ENCODE assay signal across 31 mouse cellular contexts in the genomic region with DNA sequence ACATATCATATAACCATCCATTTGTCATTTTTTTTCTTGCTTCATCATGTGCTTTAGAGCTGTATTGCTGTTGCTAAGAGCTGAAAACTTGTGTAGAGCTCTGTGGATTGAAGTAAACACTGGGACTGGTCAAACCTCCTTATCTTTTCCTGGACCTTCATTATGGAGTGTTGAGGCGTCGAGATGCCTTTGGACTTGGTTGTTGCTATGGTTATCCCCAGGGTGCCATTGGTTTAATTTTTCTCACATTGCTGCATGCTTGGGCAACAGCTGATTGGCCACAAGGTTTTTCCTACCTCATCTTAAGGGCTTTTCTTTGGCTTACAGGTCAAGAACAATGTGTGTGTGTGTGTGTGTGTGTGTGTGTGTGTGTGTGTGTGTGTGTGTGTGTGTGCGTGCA.
"Had no signal": no experiment of that assay in that cellular context is flagged by ENCODE, and none has a peak within 500 bp of the region (broad histone marks: within the 10 kb centered on the region; RNA-seq: fewer than 3 reads in every experiment).

No protein-coding gene starts in this region.

- H3K27me3 ChIP-seq: liver, embryonic 13.5 days; lung, embryonic 15.5 days; midbrain, embryonic 13.5 days had no signal

- H3K9ac ChIP-seq: limb, embryonic 12.5 days; limb, embryonic 13.5 days; limb, embryonic 15.5 days; liver, embryonic 12.5 days; liver, embryonic 13.5 days; liver, embryonic 14.5 days; liver, embryonic 15.5 days; liver, postnatal 0 days; lung, embryonic 14.5 days; lung, embryonic 15.5 days; midbrain, embryonic 12.5 days; midbrain, embryonic 13.5 days; midbrain, embryonic 15.5 days had no signal

- H3K4me1 ChIP-seq: liver, embryonic 12.5 days; liver, embryonic 13.5 days; liver, embryonic 15.5 days; lung, embryonic 15.5 days; megakaryocyte, embryonic 14.5 days; midbrain, embryonic 15.5 days had no signal

- H3K4me2 ChIP-seq: limb, embryonic 12.5 days; limb, embryonic 13.5 days; limb, embryonic 15.5 days; liver, embryonic 11.5 days; liver, embryonic 12.5 days; liver, embryonic 13.5 days; liver, embryonic 15.5 days; lung, embryonic 14.5 days; lung, embryonic 15.5 days; midbrain, embryonic 12.5 days; midbrain, embryonic 13.5 days; midbrain, embryonic 15.5 days had no signal

- ATAC-seq: liver, embryonic 12.5 days; liver, postnatal 0 days; lung, postnatal 0 days; midbrain, embryonic 13.5 days; midbrain, embryonic 15.5 days; midbrain, embryonic 16.5 days had no signal

- H3K4me3 ChIP-seq: left cerebral cortex, adult 2 months; limb, embryonic 10.5 days; limb, embryonic 12.5 days; limb, embryonic 13.5 days; limb, embryonic 15.5 days; liver, embryonic 12.5 days; liver, embryonic 13.5 days; liver, embryonic 15.5 days; lung, embryonic 15.5 days; megakaryocyte, embryonic 14.5 days; midbrain, embryonic 10.5 days; midbrain, embryonic 12.5 days; midbrain, embryonic 13.5 days; midbrain, embryonic 15.5 days; myocyte had no signal

- H3K27ac ChIP-seq: left cerebral cortex, adult 2 months; limb, embryonic 10.5 days; limb, embryonic 12.5 days; limb, embryonic 13.5 days; limb, embryonic 15.5 days; liver, embryonic 12.5 days; liver, embryonic 13.5 days; liver, embryonic 14.5 days; liver, embryonic 15.5 days; lung, embryonic 15.5 days; macrophage; midbrain, embryonic 10.5 days; midbrain, embryonic 12.5 days; midbrain, embryonic 13.5 days; midbrain, embryonic 15.5 days had no signal

- H3K36me3 ChIP-seq: limb, embryonic 10.5 days; limb, embryonic 12.5 days; limb, embryonic 13.5 days; limb, embryonic 15.5 days; liver, embryonic 12.5 days; liver, embryonic 13.5 days; liver, embryonic 15.5 days; lung, embryonic 15.5 days; midbrain, embryonic 10.5 days; midbrain, embryonic 12.5 days; midbrain, embryonic 13.5 days; midbrain, embryonic 15.5 days had no signal

- H3K9me3 ChIP-seq: limb, embryonic 10.5 days; limb, embryonic 12.5 days; limb, embryonic 15.5 days; liver, embryonic 12.5 days; liver, embryonic 13.5 days; liver, embryonic 15.5 days; lung, embryonic 15.5 days; midbrain, embryonic 10.5 days; midbrain, embryonic 12.5 days; midbrain, embryonic 13.5 days; midbrain, embryonic 15.5 days had no signal

- DNase-seq: left cerebral cortex, postnatal 4 days; liver; liver, embryonic 13.5 days; liver, postnatal 0 days; lung, adult 18-20 months; lung, adult 2 months; lung, embryonic 14.5 days; lung, postnatal 10 days; lung, postnatal 14 days; lung, postnatal 36 days; lung, postnatal 4 days; midbrain, embryonic 14.5 days had no signal
